Mouse (Mus musculus) limb, embryonic 10.5 days (tissue): ENCODE measurements around the gene Spaca3. TPM values are rescaled to one million over a fixed set of nuclear protein-coding genes. Genes with fewer than 3 reads are reported as not detected.

ENCODE experiments used
- DNase-seq: peaks from one replicate; pipeline ENCODE4 v3.0.0-alpha.2; 2017; ENCODE audit warnings: low spot score
- H3K27ac ChIP-seq: fragments of 300-500 bp; sonication (generic); 2 replicates; pipeline ENCODE4 v1.5.1; 2016; ENCODE audit warnings: mild to moderate bottlenecking
- H3K27me3 ChIP-seq: fragments of 300-500 bp; sonication (generic); 2 replicates; pipeline ENCODE4 v1.6.1; 2016; ENCODE audit warnings: low read depth, mild to moderate bottlenecking; ENCODE audit not compliant: poor library complexity, severe bottlenecking
- H3K36me3 ChIP-seq: fragments of 300-500 bp; sonication (generic); 2 replicates; pipeline ENCODE4 v1.6.1; 2016; ENCODE audit warnings: mild to moderate bottlenecking, moderate library complexity
- H3K4me1 ChIP-seq: fragments of 300-500 bp; sonication (generic); 2 replicates; pipeline ENCODE4 v1.6.1; 2016
- H3K4me3 ChIP-seq: fragments of 300-500 bp; sonication (generic); 2 replicates; pipeline ENCODE4 v1.5.1; 2016; ENCODE audit warnings: mild to moderate bottlenecking, moderate library complexity
- H3K9me3 ChIP-seq: fragments of 300-500 bp; sonication (generic); replicated peaks from 2 replicates; pipeline ENCODE4 v1.6.1; 2016; ENCODE audit warnings: mild to moderate bottlenecking
- WGBS: fragments of 180-500 bp; shearing (Covaris S2); methylation state at CpG from one replicate; pipeline ENCODE4 v1.1.7; 2016; 5-methylcytosine and 5-hydroxymethylcytosine counted together
- polyA plus RNA-seq: library from polyadenylated mRNA; unstranded; fragments of >200 nt; fragmentation: Nextera tagmentation; extraction: Ambion mirVana; gene quantifications from 2 replicates; pipeline ENCODE4 v1.2.1, GENCODE M21; 2016

The Spaca3 gene
- polyA plus RNA-seq, 1 experiment from 2014 or later = not detected

DNA sequence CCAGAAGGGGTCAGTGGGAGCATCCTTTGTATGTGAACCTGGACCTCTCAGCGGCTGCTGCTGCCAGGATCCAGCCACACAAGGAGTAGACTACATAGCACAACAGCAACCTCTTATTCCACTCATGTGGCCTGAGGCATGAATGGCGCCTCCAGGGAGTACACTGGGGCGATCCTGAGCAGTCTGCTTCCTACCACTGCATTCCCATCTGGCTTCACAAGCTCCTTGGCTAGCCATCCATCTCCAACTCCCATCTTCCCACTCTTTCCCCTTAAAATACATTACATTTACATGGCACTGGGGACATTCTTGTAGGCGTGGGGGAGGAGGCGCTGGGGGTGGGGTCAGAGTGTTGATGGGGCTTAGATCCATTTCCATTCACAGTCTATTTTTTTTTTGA is 54.6 kb downstream of the Spaca3 start:
- H3K36me3 ChIP-seq = no peaks in the 10 kb centered on the region
- peaks cover 16% of the 10 kb centered on the region; the same call in 1 of the 2 replicates for H3K4me1 ChIP-seq
- H3K4me3 ChIP-seq = no peak overlapping the region
- no peak for DNase-seq
- WGBS = 85% methylated on average over 5 of the region's 5 CpGs
- H3K27ac ChIP-seq = no peak overlapping the region
- no peaks in the 10 kb centered on the region for H3K27me3 ChIP-seq
- no peaks in the 10 kb centered on the region for H3K9me3 ChIP-seq

DNA sequence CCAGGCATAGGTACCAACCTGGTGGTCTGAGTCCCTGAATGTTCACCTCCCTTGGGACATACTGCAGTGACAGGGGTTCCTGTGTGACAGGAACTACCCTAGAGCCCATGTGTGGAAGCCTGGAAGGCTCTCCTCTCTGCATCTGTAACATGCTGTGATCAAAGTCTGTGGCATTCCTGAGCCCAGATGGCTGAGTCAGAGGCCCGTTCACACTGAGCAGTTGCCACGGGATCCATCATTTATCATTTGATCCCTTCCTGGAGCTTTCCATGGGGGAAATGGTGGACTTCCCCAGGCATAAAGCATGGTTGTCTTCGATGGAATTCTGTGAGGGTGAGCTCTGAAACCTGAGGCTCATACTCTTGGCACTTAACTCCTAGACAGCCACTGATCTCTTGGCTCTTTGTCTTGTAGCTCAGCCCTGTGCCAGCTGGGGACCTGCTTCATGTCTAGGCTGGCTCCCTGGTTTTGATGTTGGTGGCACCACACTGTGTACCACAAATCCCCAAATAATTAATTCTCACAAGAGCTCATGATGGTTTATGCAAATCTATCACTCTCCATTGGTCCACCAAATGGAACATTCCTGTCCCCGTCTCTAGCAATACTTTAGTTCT is 55.4 kb downstream of the Spaca3 start:
- Histone ChIP-seq H3K4me1 (peaks cover 16% of the 10 kb centered on the region; the same call in 1 of the 2 replicates), H3K27me3 (no peaks in the 10 kb centered on the region), H3K9me3 (no peaks in the 10 kb centered on the region), H3K27ac (no peak overlapping the region), H3K4me3 (no peak overlapping the region), H3K36me3 (no peaks in the 10 kb centered on the region)
- DNase-seq = no peak
- WGBS = 41% methylated on average over 4 of the region's 4 CpGs

Other genes with a start within 250 kb of the Spaca3 start
- gene Myo1d, start 78.3 kb upstream of the Spaca3 start, polyA plus RNA-seq = 3.8 and 4.6 TPM in 2 replicates
- 138 and 145 TPM in 2 replicates for gene Tmem98, start 48.2 kb upstream of the Spaca3 start, polyA plus RNA-seq